Mouse (Mus musculus): ENCODE measurements around the gene Atp5s.

GRCm38 (mm10) chr12:69681566-69682061 lies 43.1 kb upstream of the Atp5s start, which contains the start of gene Sos2:
- TF ChIP-seq CTCF (IDR thresholded peaks at IDR 0.05; ENCODE audit: insufficient read depth, low read length) (no peak), POLR2A (IDR thresholded peaks at IDR 0.05; ENCODE audit: borderline replicate concordance, extremely low read depth, low read depth, low read length) (0 out of 2 replicates have a peak, but pooled peaks have one; percentile 20)

Data from lung, adult 2 months (tissue).